Mouse (Mus musculus) testis, postnatal 10 days (tissue): ENCODE data around the gene Sipa1l2.
"Not testable (repeated sequence)": the region's sequence is repeated elsewhere in the genome, so short reads cannot be mapped to it uniquely, and the experiment has no call there.

ENCODE experiments used
- DNase-seq: peaks from one replicate; pipeline ENCODE4 v3.0.0; 2021; ENCODE audit warnings: low spot score

Gene Sipa1l2

GRCm38 (mm10) chr8:125533709-125534108, 35.9 kb downstream of the Sipa1l2 start:
- no peak for DNase-seq

- peak; percentile 56 for DNase-seq
These were observed 36.7 kb downstream of the Sipa1l2 start for GRCm38 (mm10) chr8:125532953-125533352.

- no peak for DNase-seq
These were observed 37.4 kb downstream of the Sipa1l2 start for GRCm38 (mm10) chr8:125532177-125532576.

- DNase-seq, result no peak
These were observed 38.0 kb downstream of the Sipa1l2 start for GRCm38 (mm10) chr8:125531640-125532039.

GRCm38 (mm10) chr8:125531088-125531438, 38.5 kb downstream of the Sipa1l2 start:
- no peak for DNase-seq

GRCm38 (mm10) chr8:125530187-125531087, 39.2 kb downstream of the Sipa1l2 start:
- DNase-seq, result no peak

- no peak for DNase-seq
These were observed 40.6 kb downstream of the Sipa1l2 start for GRCm38 (mm10) chr8:125529019-125529418.

GRCm38 (mm10) chr8:125527941-125528340, 41.7 kb downstream of the Sipa1l2 start:
- no peak for DNase-seq

GRCm38 (mm10) chr8:125526999-125527398, 42.6 kb downstream of the Sipa1l2 start:
- DNase-seq, result no peak

- no peak for DNase-seq
These were observed 43.0 kb downstream of the Sipa1l2 start for GRCm38 (mm10) chr8:125526582-125526981.

- no peak for DNase-seq
These were observed 45.1 kb downstream of the Sipa1l2 start for GRCm38 (mm10) chr8:125524479-125524878.

- no peak for DNase-seq
These were observed 46.4 kb downstream of the Sipa1l2 start for GRCm38 (mm10) chr8:125523213-125523612.

GRCm38 (mm10) chr8:125522151-125522550, 47.5 kb downstream of the Sipa1l2 start:
- DNase-seq, result no peak

- no peak for DNase-seq
These were observed 48.5 kb downstream of the Sipa1l2 start for GRCm38 (mm10) chr8:125521087-125521486.

- not testable (repeated sequence) for DNase-seq
These were observed 49.3 kb downstream of the Sipa1l2 start for GRCm38 (mm10) chr8:125520308-125520707.

GRCm38 (mm10) chr8:125518951-125519350, 50.7 kb downstream of the Sipa1l2 start:
- DNase-seq, result no peak

- no peak for DNase-seq
These were observed 51.3 kb downstream of the Sipa1l2 start for GRCm38 (mm10) chr8:125518301-125518700.

GRCm38 (mm10) chr8:125517397-125517796, 52.2 kb downstream of the Sipa1l2 start:
- no peak for DNase-seq

GRCm38 (mm10) chr8:125516115-125516905, 53.3 kb downstream of the Sipa1l2 start:
- no peak for DNase-seq

GRCm38 (mm10) chr8:125515665-125516064, 53.9 kb downstream of the Sipa1l2 start:
- no peak for DNase-seq

GRCm38 (mm10) chr8:125513935-125514334, 55.7 kb downstream of the Sipa1l2 start:
- no peak for DNase-seq

- no peak for DNase-seq
These were observed 56.3 kb downstream of the Sipa1l2 start for GRCm38 (mm10) chr8:125513242-125513866.

- DNase-seq, result no peak
These were observed 57.0 kb downstream of the Sipa1l2 start for GRCm38 (mm10) chr8:125512561-125512960.
